Mouse (Mus musculus) CD4-positive, CD25-positive, alpha-beta regulatory T cell, adult 4 months (primary cell): Measurements from ENCODE around the gene Tmem260. TPM values are rescaled to one million over a fixed set of nuclear protein-coding genes. Genes with fewer than 3 reads are reported as not detected.

Source experiments
- ATAC-seq: one replicate; pipeline ENCODE4 v1.8.0; 2017
- polyA plus RNA-seq, 2 experiments: library from polyadenylated mRNA; unstranded; fragments of 100-300 nt; shearing (Covaris generic); gene quantifications; one replicate each; pipeline ENCODE4 v1.2.1; 2017

The Tmem260 gene
- polyA plus RNA-seq, 2 experiments from 2014 or later: 13.3 to 15.8 TPM

DNA sequence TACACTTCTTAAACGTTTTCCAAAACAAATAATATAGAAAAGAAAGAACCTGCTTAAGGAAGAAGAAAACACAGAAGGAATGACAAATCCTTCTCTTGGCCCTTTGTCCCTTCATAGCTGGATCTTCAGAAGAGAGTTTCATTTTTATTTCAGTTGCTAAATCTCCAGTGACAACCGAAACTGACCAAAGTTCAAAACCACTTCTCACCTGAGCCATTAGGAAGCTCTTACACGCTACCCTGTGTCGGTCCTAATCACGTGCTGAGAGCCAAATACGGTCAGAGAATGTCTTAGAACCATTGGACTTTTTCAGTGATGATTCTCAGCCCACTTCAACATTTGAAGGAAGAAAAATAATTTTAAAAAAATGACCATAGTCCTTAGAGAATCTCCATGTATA is 36.8 kb downstream of the Tmem260 start:
- no peak for ATAC-seq

DNA sequence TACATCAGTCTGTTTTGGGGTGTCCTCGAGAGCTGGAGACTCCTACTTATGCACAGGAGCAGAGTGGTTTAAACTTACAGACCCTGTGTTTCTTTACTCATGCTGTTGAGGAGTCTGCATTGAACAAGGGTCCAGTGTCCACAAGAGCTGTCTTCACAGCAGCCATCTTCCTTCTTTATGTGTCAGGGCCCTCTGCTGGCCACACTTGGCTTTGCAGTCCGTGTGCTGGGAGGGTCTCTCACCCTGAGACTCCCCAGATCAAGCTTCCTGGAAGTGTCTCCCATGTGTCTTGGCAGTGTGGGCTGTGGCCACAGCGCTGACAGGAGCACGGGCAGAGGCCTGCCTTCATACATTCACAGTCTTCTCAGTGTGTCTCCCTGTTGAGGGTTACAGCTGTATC is 48.0 kb downstream of the Tmem260 start:
- ATAC-seq: no peak

DNA sequence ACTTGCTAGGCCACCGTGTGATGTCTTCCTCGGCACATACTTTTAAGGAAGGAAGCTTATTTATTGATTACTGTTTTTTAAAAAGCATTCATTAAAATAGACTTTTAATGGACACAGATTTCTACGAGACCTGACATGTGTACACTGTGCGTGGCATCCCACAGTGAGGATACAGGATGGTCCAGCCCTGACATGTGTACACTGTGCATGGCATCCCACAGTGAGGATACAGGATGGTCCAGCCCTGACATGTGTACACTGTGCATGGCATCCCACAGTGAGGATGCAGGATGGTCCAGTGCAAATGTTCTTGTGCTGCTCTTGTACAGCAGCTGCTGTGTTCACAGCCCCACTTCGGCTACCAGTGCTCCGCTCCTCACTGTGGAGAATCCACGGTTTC is 56.6 kb downstream of the Tmem260 start:
- no peak for ATAC-seq

DNA sequence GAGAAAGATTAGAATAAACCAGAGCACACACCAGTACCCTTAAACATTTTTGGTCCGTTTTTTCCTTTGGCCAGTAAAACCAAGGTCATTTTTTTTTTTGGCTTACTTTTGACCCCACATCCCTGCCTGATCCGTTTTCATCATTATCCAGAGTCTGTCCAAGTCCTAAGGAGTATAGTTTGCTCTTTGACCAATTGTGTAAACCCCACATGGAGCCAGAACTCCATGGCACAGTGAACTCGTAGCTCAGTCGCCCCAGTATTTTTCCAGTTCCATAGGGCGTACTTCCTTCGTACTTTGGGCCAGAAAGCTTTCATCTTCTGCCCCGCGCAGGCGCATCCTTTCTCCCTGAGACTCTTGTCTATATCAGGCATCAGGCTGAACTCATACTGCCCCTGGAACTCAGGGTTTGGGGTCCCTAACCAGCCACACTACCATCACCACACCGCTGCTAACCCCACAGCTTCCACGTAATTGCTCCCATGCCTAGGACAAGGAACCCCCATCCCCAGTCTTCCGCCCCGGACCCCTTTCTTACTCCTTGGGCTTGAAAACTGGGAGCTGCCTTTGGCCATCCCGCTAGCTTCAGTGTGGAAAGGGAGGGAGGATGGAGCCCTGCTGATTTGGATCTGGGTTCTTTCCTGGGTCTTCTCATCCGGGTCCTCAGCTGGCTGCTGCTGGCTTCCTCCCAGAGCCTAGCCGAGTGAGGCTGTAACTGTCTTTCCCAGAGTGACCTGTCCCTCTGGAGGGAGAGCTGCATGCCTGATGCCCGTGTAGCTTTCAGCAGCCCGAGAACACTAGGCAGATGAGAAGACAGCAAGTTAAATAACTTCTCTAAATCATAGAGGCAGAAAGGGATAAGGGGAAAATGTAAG is 58.0 kb downstream of the Tmem260 start:
- ATAC-seq: no peak

DNA sequence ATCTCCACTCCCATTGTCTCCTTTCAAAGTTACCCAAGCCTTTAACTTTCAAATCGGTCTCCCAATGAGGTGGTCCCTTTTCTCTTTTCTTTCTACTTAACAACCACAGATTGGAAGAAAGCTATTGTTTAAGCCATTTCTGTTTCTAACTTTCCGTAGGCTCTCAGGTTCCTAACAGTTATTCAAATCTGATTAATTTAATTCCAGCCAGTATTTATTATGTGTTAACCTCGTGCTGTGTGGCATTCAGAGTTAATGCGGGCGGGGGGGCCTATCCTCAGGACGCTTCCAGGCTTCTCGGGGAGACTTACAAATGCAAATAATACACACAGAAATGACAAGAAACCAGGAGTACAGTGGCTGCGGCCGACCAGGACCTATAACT is 58.6 kb downstream of the Tmem260 start:
- no peak for ATAC-seq

DNA sequence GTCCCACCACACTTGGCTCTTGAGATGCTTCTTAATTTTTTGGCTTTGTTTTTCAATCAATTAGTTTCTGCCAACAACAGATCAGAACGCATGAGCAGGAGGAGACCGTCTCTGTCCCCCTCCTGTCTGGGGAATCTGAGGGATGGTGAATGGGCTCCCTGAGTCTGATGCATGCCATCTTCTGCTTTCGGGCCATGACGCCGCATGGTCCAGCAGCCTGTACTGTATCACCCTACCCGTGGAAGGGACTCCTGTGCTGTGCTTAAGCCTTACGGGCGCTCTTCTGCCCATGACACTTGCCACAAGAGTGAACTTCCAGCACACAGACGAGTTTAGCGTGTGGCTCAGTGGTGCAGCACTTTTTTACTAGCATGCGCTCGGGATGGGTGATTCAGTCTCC is 59.7 kb downstream of the Tmem260 start:
- no peak for ATAC-seq

DNA sequence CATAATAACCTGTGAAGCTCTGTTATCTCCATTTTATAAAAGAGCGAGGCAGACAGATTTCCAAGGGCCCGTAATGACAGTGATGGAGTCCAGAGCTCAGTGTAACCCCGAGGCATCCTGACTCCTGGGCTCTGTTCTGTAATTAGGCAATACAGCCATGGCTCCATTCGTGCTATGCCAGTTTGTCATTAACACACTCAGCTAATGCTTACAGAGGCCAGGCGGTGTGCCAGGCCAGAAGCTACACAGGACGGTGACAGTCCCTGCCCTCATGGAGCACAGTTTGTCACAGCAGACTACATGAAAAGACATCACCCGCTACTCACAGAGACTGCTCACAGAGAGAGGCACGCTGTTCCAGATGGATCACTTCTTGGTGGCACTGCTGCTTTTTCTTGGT is 61.5 kb downstream of the Tmem260 start:
- ATAC-seq: no peak

DNA sequence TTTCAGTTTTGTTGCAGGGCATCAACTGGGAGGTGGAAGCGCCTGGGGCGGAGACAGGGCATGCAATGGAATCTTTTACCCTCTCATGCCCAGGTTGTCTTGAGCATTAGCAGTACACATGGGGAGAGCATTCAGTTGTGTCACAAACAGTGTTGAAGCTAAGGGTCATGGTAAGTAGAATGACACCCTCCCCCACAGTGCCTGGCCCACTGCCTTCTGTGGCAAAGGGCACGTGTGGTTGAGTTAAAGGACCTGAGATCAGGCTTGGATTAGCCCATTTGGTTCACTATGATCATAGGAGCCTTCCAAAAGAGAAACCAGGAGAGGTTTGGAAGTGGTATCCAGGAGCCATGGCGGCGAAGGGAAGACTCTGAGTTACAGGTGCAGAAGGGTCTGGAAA is 63.2 kb downstream of the Tmem260 start:
- no peak for ATAC-seq

DNA sequence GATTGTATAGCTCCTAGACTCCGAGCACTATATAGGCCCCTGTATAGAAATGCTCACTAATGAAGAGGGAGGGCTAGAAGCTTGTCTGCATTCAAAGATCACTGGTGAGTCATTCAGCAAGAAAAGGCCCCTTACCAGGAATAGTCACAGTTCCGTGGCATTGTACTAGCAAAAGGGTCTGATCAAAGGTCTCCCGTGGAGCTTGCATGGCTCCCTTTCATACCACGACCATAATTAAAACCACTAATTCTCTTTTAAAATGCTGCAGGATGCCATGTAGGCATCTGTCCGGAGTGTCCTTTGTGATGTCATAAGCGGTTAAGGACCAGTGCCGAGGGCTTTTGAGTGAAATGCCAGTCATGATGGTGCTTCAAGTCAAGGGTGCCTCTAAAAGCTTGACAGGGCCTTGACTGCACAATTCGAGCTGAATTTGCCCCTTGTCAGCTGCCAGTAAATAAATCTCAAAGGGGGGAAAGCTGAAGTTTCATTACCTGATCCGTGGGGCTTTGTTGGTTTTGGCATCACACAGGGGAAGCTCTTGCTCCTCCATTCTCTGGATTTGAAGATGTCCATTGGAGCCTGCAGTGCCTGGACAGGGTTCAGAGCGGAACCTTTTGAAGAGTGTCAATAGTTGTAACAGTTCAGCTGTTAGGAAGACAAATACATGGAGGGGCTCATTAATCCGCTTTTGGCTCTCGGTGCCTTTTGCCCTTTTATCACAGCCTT is 67.3 kb downstream of the Tmem260 start:
- ATAC-seq: no peak

DNA sequence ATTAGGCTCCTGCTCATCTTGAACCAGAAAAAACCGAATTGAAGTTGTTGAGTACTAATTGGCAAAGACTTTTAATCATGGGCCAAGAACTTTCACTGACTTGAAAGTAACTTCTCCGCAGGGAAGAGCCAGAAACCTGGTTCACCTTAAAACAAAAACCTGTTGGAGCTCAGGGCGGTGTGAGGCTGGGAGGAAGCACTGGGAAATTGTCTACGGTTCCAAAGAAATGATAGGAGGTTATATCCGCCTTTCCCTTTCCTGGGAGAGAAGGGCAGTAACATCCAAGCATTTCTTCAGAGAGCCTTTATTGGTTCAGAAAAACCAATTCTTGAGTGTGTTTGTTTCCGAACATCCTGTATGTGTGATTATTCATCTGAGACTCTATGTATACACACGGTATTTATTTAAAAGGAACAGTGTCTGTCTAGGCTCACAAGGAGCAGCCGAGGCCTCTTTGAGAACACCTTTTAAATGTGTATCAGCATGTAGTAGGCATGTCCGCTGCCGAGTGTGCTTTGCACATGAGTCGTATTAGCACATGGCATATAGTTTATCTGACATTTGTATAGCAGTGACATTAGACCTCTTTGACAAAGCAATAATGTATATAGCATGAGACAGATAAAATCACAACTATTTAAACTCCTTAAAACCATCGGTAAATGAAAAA is 68.0 kb downstream of the Tmem260 start:
- ATAC-seq: no peak

DNA sequence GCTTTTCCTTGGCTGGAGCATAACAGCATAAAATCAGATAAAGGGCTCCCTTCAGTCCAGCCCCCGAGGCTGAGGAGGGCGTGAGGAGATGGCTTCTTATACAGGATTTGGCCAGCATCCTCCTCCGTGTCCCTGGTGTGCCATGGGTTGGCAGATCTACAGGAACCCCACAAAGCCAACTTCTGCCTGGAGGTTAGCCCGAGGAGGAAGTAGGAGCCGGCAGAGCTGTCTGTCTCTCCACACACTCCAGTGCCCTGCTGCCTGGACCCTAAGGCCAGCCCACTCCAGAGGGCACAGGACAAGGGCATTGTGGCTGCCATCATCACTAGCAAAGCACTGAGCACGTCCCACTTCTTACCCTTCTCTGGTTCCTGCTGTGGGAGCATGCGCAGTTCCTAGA is 68.7 kb downstream of the Tmem260 start:
- ATAC-seq: no peak

DNA sequence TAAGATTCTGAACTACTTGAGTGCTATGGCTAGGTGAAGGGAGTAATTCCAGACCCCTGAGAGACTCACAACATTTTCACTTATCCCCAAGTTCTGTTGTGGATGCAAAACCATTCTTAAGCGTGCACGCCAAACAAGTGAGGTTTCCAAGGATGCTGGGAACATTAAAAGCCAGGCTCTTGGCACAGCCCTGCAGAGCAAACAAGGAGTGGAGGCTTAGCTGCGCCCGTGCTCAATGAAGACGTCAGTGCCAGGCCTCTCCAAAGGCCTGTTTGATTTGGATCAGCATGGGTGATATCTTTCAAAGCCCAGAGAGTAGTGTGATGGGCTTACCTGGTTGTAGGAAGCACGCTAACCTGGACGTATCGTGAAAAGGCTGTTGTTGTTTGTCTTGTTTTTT is 69.6 kb downstream of the Tmem260 start:
- no peak for ATAC-seq

DNA sequence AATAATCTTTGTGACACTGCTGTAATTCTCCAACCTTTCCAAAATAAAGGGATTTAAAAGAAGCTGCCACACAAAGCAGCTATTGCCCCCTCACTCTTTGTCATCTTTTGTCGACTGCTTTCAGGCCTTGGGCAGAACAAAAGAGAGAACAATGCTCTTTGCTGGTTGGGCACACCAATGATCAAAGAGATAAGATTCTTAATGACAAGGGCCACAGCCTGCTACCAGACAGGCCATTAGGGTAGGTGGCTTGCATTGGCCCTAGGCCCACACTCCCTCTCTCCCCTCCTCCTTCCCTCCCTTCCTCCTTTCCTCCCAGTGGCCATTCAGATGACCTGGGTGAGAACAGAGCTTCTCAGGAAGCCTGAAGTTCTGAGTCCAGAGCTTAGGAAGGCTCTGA is 77.4 kb downstream of the Tmem260 start:
- no peak for ATAC-seq

DNA sequence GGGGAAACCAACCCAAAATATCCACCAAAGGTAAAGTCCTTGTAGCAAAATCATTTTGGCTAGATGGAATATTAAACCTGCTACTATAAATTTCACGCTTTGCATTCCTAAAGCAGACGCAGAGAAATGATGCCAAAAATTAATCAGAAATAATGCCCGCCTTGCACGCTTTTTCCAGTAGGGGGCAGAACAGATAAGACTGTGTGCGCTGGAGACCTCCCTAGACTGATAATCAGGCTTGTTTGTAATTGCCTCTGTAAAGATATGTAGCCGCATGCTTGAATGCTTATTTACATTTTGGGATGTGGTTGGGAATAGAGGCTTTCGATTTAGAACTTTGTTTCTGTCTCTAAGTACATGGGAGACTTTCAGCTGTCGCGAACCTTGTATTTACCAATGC is 78.2 kb downstream of the Tmem260 start:
- ATAC-seq: no peak

DNA sequence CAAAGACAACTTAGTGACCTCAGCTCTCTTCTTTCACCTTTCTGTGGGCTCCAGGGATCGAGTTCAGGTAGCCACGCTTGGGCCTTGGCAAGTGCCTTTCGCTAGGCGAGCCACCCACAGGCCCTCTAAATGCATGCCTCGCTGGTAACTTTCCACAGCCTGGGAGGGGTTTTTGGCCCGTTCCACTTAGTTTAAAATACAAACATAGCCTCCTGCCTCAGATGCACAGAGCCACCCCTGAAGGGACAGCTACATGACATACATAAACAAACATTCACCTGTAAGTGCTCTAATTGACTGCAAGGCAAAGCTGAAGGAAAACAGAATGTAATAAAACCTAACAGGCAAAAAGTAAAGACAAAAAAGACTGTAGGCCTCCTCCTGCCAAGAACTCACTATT is 79.1 kb downstream of the Tmem260 start:
- ATAC-seq: no peak

DNA sequence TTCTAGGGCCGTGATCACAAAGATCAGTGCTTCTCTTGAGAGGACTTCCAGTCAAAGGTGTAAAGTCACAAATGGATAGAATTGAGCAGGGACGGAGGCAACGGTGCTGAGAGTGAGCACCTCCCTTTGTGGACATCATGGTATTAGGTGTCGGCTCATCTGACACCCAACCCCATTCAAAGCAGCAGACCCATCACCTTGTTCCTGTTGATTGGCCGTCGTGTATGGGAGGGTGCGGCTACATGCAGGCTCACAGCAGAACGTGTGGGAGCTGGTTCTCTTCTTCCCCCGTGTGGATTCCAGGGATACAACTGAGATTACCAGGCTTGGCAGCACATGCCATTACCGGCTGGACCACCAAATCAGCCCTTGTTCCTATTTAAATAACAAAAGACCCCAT is 84.7 kb downstream of the Tmem260 start:
- ATAC-seq: no peak

DNA sequence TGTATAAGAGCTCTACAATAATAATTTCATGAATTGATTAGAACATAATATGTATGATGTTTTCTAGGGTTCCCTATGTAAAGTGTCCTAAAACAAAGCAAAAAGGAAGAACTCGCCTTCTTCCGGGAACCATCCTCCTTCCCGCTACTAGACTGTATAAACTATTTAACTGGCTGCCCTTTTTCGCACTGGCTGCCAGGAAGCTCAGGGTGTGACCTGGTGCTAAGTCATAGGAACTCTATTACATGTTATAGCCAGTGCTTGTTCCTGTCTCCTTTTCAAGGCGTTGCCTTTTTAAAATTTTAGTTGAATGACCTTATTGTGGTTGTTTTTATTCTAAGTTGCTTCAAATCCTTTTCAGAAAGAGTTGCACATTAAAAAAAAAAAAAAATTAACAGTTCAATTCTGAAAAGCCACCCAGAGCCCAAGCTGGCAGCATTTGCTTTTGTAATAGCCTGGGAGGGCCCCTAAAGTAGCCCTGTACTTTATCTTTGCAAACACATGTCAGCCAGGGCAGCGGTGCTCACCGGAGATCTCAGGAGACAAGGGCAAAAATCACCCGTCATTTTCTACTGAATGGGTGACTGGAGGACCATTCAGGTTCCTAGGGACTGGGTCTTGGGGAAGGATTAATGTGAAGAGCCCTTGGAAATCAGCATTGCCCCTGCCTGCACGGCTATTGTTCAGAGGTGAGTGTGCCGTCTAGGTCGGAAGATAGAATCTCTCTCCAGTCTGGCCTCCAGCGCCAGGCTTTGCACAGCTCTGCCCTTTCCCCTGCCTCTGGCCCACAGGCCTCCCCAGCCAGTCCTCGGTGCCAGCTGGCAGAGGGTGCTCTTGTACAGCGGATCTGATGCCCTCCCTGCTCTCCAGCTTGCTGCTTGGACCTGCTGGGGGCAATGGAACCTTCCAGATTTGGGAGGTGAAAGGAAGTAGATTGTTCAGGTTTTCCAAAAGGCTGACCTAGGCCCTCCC is 92.2 kb downstream of the Tmem260 start:
- ATAC-seq: no peak

DNA sequence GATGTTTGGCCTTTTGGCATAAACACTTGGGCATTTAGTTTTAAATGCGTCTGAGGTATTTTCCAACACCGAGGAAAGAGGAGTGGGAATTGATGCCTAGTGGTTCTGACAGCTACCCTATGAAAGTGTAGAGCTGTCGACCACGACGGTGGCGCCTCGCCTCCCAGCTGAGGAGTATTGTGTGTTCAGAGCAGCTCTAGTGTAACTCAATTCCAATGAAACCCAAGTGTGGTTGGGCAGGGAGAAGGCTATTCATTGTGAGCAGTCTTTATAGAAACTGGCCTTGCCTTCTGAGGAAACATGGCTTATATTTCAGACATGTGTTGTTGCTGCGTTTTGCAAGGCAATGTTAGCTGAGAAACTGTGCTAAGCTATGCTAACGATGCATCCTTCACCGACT is 99.2 kb downstream of the Tmem260 start:
- no peak for ATAC-seq

DNA sequence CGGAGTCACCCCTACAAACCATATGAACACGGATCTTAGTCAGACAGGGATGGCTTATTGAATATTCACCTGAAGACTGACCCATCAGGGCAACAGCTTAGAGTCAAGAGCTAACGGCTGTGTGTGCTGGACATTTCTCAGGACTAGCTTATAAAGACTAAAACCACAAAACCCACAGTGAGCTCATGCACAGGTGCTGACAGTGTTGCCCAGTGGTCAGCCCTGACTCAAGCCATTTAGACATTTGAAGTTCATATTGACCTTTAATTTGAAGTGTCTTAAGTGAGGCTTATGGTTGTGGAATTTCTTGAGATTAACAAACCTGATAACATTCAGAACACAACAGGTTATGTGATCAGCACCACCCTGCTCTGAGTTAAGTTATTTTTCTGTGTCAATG is 100.1 kb downstream of the Tmem260 start:
- ATAC-seq: no peak

DNA sequence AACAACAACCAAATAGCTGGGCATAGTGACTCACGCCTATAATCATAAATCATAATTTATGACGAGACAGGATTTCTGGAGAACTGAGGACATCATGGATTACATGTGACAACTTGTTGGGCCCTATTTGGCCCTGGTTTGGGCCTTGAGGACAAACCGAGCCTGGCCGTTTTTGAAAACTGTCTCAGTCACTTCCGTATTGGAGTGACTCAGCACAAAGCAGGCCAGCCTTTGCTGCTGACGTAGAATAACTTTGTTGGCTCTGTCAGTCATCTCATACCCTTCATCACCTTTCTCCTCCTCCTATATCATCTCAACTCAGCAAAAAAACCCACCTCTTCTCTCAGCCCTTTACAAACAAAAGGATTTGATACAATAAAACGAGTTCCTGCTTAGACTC is 103.8 kb downstream of the Tmem260 start:
- ATAC-seq: no peak

DNA sequence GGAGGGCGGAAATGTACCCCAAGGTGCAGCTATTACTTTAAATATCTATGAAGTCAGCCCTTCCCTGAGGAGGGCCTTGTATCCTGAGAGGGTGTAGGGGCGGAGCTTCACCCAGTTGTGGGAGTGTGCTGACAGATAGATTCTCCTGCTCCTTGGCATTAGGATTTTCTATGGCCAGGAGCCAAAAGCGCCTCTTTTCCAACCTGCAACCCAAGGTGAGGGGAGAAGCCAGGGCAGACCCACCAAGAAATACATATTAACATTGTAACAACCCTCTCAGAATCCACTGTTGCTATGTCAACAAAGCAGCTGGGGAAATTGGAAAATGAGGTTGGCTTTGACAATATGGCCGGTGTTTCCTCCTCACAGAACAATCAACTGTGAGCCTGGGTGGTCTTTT is 107.3 kb downstream of the Tmem260 start:
- no peak for ATAC-seq

DNA sequence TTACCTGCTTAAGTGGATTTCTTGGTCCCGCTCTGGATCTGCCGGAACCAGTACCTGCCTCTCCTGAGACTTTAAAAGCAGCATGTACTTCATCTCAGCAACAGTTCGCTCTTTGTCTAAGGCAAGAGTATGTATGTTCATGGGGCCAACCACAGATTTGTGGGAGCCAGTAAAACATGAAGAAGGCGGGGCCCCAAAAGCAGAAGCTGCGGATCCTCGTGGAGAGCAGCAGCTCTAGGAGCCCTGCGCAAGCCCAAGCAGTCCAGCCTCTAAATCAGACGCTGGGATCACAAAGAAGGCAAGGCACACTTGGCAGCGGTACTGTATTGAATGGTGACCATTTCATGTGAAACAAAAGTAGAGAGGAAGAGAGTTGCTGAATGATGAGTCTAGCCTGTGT is 107.8 kb downstream of the Tmem260 start:
- ATAC-seq: no peak

DNA sequence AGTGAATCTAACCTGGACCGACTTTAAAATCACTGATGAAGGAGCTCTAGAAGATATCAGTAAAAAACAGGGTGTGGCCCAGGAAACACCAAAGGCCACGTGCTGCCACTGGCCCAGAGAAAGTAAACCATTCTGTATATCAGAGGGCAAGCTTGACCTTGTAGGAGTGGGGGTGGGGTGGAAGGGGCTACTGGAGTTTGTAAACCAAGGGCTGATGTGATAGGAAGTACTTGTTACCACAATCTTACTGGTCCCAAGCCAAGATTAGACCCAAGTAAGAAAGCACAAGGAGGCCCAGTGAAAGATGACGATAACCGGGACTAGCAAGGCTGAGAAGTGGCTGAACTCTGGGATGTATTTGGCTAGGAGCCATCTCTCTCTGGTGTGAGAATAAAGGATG is 113.1 kb downstream of the Tmem260 start:
- no peak for ATAC-seq
